Mouse (Mus musculus) spleen, postnatal 14 days (tissue): ENCODE measurements at regions not wholly inside any gene's neighbourhood (a gene's known extent, or its start where the extent isn't known, plus 50 kb on each side); places are given as distances from the start of the nearest gene placed in this dataset.

Experiments
- DNase-seq, 2 experiments: peaks; one replicate each; pipeline ENCODE4 v3.0.0; 2021 to 2022; ENCODE audit warnings: low spot score in 2 of 2

DNA sequence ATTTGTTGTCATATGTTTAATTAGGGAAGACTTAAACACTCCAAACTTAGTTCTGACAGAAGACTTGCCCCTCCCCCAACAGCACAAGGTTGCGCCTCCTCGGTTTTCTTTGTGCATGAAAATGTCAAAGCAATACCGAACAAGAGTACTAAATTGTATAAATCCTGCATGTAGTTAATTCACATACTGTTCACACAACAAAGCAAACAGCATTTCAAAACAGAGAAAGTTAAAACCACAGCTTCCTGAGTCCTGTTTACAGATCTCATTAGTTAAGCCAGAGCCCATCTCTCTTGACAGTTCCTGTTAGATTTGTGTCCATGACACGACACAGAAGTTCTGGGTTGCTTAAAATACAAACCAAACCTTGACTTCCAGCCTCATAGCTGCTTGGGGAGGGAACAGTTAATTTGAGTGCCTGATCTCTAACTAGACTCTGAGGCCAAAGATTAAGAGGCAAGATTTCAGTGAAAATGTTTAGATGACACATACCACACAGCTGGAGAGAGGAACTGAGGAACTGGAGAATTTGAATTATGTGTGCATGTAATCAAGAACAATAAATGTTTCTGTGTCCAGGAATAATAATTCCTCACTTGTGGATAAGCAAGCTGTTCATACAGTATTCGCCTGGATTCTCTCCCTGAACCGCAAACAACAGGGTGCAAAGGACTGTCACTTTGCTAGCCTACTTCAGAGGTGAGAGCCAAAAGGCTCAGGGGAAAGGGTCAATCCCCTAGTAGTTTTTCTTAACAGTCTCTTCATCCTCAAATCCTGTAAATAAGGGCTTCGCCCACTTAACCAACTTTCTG lies 113.3 kb upstream of the Tbl1xr1 start:
- DNase-seq, result no peak

DNA sequence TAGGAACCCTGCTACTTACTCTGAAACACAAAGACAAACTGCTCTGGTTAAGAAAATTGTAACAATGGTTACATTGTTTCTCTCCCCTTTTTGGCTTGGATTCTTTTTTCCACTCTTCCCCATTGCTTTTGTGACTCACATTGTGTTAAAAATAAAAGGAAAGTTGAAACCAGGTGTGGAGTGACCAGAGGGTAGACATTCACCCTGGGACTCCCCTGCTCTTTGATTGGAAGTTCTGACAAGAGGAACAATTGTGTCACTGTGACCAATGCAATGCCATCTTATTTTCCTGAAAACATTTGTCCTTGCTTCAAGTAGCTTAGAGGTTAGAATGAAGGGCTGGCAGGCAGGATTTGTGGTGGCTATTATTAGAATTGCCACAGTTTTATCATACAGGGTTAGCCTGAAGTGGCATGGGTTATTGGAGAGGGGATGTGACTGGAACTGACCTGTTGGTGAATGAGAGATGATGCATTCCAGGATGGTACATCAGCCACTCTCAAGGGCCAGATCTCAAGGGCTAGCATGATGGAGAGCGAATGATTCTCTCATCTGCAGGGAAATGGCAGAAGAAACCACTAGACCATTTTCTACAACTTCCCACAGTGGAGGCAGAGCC lies 112.6 kb upstream of the Tbl1xr1 start:
- no peak for DNase-seq

DNA sequence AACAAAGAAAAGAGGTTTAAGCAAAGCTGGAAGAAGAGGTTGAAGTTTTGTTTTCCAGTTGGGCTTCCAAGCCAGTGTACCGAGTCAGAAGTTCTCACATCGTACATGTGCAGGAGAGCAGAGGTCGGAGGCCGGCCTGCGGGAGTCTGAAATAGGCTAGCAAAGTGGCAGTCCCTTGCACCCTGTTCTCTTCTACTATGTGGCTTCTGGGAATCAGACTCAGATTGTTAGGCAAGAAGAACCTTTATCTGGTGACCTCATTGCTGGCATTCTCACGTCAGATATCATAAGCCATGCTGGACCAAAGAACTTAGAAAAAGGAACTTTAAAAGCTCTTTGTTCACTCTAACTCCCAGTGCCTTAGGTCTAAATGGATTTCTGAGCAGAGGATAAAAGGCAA lies 112.0 kb upstream of the Tbl1xr1 start:
- no peak for DNase-seq

DNA sequence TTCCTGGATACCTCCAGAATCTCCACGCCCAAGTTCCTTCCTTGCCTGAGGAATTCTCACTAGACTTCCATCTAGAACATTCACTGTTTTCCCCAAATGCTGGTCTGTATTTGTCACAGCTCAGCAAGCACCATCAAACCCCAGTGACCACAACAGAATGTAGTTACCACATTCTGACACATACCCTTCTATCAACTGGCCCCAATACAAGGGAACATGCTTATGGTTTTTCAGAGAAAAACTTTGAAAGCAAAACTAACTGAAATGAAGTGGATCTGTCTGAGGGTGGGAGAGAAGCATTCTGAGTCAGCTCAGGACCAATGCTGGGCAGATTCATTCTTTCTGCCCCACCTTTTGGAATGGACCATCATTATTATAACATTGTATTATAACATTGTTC lies 110.9 kb upstream of the Tbl1xr1 start:
- no peak for DNase-seq

DNA sequence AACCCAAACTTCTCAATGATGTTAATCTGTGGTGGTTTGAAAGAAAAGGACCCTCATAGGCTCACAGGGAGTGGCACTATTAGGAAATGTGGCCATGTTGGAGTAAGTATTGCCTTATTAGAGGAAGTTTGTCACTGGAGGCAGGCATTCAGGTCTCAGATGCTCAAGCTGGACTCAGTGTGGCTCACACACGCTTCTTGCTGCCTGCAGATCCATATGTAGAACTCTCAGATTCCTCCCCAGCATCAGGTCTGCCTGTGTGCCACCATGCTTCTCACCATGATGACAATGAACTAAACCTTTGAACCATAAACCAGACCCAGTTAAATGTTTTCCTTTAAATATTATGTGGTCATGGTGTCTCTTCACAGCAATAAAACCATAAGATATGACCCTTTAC lies 104.7 kb upstream of the Tbl1xr1 start:
- no peak for DNase-seq

DNA sequence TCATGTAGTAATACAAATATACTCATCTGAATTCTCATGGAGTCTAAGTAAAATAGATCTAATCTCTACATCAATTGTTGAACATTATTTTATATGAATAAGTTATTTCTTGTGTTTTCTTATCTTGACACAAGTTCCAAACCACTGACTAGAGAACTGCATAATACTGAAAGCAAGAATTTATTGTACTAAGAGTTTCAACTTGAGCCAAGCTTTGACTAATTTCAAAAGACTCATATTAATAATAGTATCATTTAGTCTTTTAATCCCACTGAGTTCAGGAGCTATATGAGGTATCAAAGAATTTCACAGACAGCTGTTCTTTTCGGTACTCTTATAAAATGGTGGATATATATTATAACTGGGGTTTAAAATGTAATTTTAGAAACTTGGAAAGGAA lies 103.3 kb upstream of the Tbl1xr1 start:
- DNase-seq, result no peak

DNA sequence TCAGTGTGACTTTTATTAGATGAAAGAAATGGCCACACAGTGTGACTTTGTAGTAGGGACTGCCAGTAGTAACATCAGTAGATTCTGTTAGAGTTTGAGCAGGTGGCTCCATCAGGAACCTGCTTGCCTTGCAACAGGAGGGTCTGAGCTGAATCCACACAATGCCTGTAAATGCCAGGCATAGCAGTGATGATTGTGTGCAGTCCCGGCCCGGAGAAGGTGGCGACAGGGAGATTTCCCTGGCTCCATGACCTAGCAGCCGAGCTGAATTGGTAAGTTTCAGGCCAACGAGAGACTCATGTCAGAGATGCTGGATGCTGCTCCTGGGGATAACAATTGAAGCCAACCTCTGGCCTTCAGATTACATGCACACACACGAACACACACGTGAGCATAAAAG lies 102.8 kb upstream of the Tbl1xr1 start:
- DNase-seq, result no peak

DNA sequence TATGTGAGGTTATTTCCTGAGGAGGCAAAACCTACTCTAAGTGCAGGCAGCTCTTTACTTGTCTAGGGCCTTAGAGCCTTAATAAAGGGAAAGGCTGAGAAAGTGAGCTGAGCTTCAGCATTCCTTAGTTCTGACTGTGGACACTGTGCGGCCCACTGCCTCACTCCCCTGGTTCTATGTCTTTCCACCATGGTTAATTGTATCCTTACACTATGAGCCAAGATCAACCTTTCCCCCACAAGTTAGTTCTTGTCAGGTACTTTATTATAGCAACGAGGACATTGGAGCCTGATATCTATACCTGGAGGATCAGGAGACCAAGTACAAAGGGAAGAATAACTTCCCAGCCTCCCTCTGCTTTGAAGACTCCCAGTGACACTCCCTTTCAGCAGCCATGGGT lies 101.7 kb upstream of the Tbl1xr1 start:
- DNase-seq, result no peak

DNA sequence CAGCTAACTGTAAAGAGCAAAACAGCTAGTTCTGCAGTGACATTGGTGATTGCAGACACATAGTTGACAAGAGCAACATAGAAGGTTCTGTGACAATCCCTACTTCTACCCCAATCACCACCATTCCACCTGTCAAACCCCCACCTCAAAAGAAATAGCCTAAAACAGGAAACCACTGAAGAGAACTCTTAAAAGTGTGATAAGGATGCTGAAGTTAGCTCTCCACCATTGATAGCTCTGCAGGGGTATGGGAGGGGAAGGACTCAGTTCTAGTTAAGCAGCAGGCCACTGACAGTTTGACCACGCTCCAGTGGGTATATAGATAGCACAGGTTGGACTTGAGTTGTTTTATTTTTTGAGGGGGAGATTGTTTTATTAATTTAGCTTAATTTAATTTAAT lies 98.7 kb upstream of the Tbl1xr1 start:
- no peak for DNase-seq

DNA sequence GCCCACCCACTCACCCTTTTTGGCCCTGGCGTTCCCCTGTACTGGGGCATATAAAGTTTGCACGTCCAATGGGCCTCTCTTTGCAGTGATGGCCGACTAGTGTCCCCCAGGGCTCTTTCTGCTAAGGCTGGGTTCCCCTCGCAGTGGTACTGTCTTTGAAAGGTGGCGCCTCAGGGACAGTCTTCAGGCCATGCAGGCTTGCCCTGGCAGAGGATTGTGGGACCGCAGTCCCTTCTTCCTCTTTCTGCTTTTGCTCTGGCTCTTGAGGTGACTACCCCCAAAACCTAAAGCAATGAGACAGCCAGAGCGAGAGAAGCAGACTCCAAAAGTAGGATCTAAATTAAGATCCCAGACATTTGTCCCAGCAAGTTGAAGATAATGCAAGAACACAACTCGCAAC lies 93.5 kb upstream of the Tbl1xr1 start:
- no peak for DNase-seq

DNA sequence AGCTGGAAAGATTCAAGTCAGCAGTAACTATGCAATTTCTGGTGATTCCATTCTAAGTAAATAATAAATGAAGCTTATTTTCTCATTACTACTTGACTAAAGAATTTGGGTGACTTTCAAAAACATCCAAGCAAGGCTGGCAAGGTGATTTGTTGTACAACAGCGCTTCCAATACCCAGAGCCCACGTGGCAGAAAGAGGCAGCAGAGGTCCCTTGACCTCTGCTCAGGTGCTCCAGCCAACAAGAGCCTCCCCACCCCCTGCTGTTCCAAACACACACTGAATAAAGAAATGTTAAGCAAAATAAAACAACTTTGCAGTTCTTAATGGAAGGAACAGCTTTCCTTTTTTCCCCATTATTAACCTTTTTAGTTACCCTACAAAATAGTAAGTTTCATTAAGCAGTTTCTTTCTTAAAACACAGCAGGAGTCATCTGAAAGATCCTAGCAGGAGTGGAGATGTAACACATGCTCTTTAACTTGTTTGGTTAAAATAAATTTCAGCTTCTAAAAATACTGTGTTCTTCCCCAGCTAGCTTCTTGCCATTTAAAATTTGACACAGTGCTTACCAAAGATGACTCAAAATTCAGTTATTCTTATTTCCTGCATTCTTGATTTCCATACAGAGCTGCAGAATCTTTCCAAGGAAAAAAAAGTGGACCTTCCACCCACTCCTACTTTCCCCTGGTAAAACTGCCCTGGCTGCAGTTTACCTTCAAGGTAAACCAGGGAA lies 92.3 kb upstream of the Tbl1xr1 start:
- DNase-seq, result no peak

DNA sequence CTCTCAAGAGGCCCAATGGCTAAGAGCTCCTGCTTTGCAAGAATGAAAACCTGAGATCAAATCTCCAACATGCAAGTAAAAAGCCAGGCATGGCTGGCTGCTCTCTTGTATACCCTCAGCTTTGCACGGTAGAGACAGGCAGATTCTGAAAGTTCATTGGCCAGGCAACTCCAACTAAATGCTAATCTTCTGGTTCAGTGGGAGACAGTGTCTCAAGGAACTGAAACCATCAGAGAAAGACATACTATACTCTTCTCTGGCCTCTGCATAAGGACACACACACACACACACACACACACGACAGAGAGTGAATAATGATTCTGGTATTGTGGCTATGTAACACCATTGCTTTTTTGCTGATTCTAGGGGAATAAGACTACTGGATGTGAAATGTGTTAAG lies 91.6 kb upstream of the Tbl1xr1 start:
- DNase-seq, result no peak

DNA sequence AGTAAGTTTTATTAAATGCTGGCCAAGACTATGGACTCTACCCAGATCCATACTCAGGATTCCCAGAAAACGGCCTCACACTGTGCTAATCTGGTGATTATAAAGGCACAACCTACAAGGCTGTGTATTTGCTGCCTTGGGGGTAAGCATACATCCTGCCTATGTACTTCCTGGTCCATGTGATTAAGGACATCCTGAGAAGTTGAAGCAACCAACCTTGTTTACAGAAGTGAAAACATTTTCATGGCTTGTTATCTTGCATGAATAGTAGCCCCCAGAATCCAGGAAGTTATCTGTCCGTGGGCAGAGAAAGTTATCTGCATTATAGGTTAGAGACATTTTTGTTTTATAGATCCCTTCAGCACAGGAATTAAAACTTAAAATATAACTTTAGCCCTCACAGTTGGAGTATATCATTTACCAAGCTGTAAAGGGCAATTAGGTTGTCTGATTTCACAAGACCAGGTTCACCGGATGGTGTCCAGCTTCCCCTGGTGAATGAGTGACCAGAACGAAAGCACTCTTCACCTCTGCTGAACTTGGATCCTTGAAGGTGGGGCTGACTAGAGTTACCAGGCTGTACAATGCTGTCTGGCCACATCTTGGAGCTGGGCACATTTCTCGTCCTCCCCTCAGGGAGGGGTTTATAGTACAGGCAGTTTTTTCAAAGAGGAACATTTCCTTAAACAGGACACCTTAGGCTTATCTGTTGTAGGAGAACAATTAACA lies 90.1 kb upstream of the Tbl1xr1 start:
- DNase-seq, result no peak

DNA sequence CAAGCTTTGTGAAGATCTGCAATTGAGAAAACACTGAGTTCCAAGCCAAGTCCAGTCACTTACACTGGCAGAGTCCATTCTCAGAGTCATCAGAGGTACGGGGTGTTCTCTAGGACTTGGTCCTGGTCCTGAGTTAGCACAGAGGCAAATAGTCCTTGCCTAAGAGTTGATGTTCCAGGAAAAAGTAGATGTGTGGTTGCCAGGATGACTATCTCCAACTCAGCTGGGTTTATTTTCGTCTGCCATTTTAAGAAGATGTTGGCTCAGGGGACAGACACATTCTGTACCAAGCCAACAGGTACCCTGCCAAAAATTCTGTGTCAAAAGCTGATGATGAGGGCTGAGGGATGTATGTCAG lies 89.6 kb upstream of the Tbl1xr1 start:
- DNase-seq, result no peak

DNA sequence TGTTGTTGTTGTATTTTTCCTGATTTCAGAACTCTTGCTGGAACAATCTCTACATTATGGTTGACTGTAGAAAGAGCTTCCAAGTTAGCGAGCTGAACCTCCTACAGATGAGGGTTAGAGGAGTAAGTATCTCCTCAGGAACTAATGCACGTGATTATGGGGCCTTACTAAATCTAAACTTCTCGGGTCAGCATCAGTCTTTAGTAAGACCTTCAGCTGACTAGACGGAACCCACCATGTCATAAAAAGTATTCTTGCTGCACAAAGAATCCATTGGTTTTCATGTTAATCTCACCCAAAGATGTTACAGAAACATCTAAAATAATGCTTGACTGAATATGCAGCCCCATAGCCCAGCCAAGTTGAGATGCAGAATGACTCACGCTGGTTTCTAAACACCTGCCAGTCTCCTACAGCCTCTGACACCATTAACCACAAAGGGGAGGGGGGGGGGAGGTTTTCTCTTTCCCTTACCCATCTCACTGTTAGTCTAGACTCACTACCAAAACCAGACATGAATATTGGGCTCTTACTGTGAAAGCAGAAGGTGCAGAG lies 88.9 kb upstream of the Tbl1xr1 start:
- DNase-seq, result no peak

DNA sequence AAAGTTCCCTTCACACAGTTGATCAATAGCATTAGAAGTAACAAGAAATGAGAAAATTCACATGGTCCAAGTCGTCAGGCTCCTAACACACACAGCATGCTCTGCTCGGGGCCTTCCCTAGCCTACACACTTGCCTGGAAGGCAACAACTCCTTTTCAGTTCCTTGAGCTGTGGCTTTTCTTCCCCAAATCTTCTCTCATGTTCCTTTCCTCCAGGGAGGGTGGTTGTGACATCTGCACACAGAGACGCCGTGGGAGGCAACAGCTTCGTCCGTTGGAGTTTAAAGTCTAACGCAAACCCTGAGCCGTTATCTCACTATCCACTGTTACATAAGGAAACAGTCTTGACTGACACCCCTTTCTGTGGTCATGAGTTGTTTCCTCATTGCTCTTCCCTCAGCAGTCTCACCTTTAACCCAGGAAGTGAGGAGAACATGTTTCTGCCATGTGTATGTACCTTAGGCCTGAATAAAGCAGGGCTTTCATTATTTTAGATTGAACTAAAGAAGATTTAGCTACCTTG lies 88.4 kb upstream of the Tbl1xr1 start:
- peak in 1 of 2 experiments; percentile 9 for DNase-seq

DNA sequence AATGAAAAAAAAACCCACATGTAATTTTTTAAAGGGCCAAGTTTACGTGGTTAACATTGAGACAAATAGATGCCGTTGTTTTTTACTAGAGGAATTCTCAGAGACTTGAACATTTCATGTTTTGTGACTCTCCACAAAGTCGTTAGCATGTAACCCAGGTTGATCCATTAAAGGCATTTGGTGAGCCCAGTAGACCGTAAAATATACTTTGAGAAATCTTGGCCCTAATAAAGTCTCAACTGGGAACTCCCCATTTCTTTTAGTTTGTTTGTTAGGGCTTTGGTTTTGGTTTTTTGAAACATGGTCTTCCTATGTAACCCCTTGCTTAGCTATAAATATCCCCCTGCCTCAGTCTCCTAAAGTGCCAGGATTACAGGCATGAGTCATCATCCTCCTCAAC lies 85.9 kb upstream of the Tbl1xr1 start:
- DNase-seq, result no peak

DNA sequence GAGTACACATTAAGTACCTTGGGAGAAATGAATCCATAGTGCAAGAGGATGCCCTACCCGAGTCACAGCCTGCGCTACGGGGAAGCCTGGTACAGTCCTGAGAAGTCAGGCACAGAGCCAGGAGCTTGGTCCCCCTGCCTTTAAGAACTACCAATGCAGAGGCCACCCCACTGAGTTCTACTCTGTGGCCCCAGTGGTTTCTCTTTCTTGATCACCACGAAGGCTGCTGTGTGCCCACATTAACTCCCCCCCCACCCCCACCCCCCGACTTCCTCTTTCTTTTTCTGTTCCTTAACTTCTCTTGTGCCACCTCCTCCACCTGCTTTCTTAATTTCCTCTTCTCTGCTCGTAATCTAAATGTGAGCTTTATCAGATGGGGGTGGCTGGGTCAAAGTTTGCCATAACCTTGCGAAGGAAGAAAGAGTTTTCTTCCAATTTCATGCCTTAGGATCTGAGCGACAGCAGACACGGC lies 84.7 kb upstream of the Tbl1xr1 start:
- peak; percentile 22 to 28 for DNase-seq

DNA sequence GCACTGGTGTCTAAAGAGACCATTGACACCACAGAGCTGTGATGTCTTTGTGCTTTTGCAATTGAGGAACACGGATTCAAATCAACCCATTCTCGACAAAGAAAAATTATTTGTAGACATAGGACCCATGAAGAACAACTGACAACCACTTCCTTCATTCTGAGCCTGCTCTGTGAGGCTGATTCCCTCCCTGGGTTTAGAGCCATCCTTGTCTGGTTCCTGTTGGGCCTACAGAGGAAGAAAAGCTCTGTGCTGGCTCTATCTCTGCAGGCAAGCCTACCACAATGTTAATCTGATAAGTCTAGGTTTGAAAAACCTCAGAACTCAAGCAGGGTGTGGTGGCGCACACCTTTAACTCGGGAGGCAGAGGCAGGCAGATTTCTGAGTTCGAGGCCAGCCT lies 84.2 kb upstream of the Tbl1xr1 start:
- DNase-seq, result no peak

DNA sequence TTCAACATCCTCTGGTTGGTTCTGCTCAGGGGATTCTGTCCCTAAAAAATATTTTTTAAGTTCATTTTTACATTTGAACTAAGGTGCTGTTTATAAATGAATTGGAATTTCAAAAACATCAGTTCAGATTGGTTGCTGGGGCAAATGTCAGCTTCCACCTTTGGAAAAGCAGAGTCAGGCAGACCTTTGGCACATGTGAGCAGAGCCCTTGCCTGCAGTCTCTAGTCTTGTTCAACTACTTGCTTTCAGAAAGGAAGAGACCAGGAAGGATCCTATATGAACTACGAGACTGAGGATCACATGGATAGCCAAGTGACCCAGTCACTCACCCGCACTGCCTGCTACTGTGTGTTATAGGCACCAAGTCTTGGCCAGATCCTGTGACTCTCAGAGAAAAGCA lies 82.5 kb upstream of the Tbl1xr1 start:
- DNase-seq, result no peak

DNA sequence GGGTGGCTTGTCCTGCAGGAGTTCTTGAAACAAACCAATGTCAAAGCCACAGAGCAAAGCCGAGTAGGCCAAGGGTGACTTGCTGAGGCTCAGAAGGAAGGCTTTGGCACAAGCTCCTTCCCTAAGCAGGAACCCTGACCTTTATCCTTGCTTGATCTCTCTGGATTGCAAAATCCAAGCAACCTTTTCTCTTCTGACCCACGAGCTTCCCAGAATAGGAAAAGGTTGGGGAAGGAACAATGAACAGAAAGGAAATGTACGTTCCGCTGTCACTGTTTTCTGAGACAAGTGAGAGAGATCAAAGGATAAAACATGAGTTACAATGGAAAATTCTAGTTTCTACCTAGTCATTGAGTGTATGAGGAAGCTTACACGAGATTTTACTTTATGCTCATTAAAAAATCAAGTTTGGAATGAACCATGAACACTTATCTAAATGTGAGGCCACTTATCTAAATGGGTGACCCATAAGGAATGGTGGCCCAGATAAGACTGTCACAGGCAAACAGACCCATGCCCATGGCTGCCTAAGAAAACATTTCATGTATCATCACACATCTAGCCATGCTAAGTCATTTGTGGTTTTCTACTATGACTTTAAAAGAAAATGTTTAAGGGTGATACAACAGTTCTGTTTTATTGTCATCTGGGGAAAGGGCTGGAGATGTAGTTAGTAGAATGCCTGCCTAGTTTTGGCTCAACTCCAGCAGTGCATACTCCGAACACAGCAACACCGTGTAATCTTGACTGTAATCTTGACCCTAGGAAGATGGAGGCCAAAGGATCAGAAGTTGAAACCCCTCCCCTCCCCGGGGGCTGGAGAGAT lies 80.7 kb upstream of the Tbl1xr1 start:
- no peak for DNase-seq
